Mouse (Mus musculus): ENCODE results near the gene Mctp1. TPM values are rescaled to one million over a fixed set of nuclear protein-coding genes. Genes with fewer than 3 reads are reported as not detected.

Mctp1 gene
- polyA plus RNA-seq, 1 experiment from 2014 or later = 1.3 TPM

DNA sequence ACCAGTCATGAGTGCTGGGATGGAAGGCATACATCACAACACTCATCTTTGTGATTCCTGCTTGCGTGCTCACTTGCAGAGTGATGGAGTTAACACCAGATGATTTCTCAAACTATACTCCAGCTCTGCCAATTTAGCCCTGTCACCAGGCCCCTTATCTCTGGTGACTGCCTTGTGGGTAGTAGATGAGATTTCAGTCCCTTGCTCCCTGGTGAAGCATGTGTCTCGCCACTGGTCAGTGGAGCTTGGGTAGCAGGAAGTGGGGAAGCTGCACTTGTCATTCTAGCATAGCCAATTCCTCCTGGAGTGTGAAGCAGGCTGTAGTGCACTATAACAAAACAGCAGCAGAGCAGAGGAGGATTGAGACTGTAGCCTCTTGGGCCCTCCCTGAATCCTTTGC, 208.6 kb downstream of the Mctp1 start:
- Histone ChIP-seq H3K4me3 (ENCODE audit: low read depth, low read length) (no peak overlapping the region), H3K36me3 (ENCODE audit: control insufficient read depth, insufficient read depth, low read length) (no peaks in the 10 kb centered on the region), H3K9ac (ENCODE audit: low read depth, low read length) (no peak overlapping the region), H3K4me1 (ENCODE audit: control insufficient read depth, insufficient read depth, low read length) (no peaks in the 10 kb centered on the region), H3K27me3 (replicated peaks; ENCODE audit: control insufficient read depth, insufficient read depth, low read length) (no peaks in the 10 kb centered on the region), H3K4me2 (ENCODE audit: low read depth, low read length) (no peak overlapping the region), H3K9me3 (ENCODE audit: control insufficient read depth, low read length) (no peaks in the 10 kb centered on the region), H3K27ac (replicated peaks; ENCODE audit: low read depth, low read length) (no peak overlapping the region)
- 81% methylated on average over 2 of the region's 2 CpGs for WGBS
- ATAC-seq (ENCODE audit: low read depth) = no peak
- DNase-seq (ENCODE audit: low spot score) = no peak

- no peaks in the 10 kb centered on the region for H3K9me3 ChIP-seq (ENCODE audit: control insufficient read depth, low read length)
- H3K27me3 ChIP-seq (replicated peaks; ENCODE audit: control insufficient read depth, insufficient read depth, low read length) = no peaks in the 10 kb centered on the region
- no peak overlapping the region for H3K27ac ChIP-seq (replicated peaks; ENCODE audit: low read depth, low read length)
- no peaks in the 10 kb centered on the region for H3K36me3 ChIP-seq (ENCODE audit: control insufficient read depth, insufficient read depth, low read length)
- no peak overlapping the region for H3K4me2 ChIP-seq (ENCODE audit: low read depth, low read length)
- 78% methylated on average over 7 of the region's 7 CpGs for WGBS
- DNase-seq (ENCODE audit: low spot score) (no peak), ATAC-seq (ENCODE audit: low read depth) (no peak)
- no peak overlapping the region for H3K4me3 ChIP-seq (ENCODE audit: low read depth, low read length)
- no peak overlapping the region for H3K9ac ChIP-seq (ENCODE audit: low read depth, low read length)
- H3K4me1 ChIP-seq (ENCODE audit: control insufficient read depth, insufficient read depth, low read length) = no peaks in the 10 kb centered on the region
Measured at GRCm38 (mm10) chr13:76597005-76597404, 212.7 kb downstream of the Mctp1 start.

GRCm38 (mm10) chr13:76609425-76609824, 225.1 kb downstream of the Mctp1 start:
- H3K27me3 ChIP-seq (replicated peaks; ENCODE audit: control insufficient read depth, insufficient read depth, low read length) = no peaks in the 10 kb centered on the region

DNA sequence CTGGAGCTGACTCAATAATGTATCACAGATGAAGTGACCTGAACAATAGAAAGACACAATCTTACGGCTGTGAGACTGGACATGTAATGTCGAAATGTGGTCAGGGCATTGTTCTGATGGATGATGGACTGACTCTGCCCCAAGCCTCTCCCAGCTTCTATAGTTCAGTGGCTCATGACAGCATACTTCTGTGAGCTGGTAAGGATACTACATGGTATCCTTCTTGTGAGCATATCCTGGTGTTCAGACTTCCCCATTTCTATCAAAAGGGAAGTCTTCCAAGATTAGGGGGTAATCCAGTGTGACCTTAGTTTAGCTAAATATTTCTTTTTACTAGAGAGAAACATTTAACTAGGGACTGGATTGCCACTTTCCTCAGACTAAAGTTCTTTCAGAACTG, 227.2 kb downstream of the Mctp1 start:
- Histone ChIP-seq H3K4me3 (ENCODE audit: low read depth, low read length) (no peak overlapping the region), H3K4me2 (ENCODE audit: low read depth, low read length) (no peak overlapping the region), H3K27me3 (replicated peaks; ENCODE audit: control insufficient read depth, insufficient read depth, low read length) (no peaks in the 10 kb centered on the region), H3K4me1 (ENCODE audit: control insufficient read depth, insufficient read depth, low read length) (no peaks in the 10 kb centered on the region), H3K9me3 (ENCODE audit: control insufficient read depth, low read length) (no peaks in the 10 kb centered on the region), H3K9ac (ENCODE audit: low read depth, low read length) (no peak overlapping the region), H3K27ac (replicated peaks; ENCODE audit: low read depth, low read length) (no peak overlapping the region), H3K36me3 (ENCODE audit: control insufficient read depth, insufficient read depth, low read length) (no peaks in the 10 kb centered on the region)
- 78% methylated on average over 2 of the region's 2 CpGs for WGBS
- DNase-seq (ENCODE audit: low spot score) = no peak
- ATAC-seq (ENCODE audit: low read depth) = no peak

More at GRCm38 (mm10) chr13:76609425-76609824, 225.1 kb downstream of the Mctp1 start:
- Histone ChIP-seq H3K27ac (replicated peaks; ENCODE audit: low read depth, low read length) (no peak overlapping the region), H3K9me3 (ENCODE audit: control insufficient read depth, low read length) (no peaks in the 10 kb centered on the region), H3K4me2 (ENCODE audit: low read depth, low read length) (no peak overlapping the region), H3K4me3 (ENCODE audit: low read depth, low read length) (no peak overlapping the region), H3K36me3 (ENCODE audit: control insufficient read depth, insufficient read depth, low read length) (no peaks in the 10 kb centered on the region), H3K9ac (ENCODE audit: low read depth, low read length) (no peak overlapping the region), H3K4me1 (ENCODE audit: control insufficient read depth, insufficient read depth, low read length) (no peaks in the 10 kb centered on the region)
- DNase-seq (ENCODE audit: low spot score) (no peak), ATAC-seq (ENCODE audit: low read depth) (no peak)

- H3K27ac ChIP-seq (replicated peaks; ENCODE audit: low read depth, low read length) = no peak overlapping the region
- H3K4me2 ChIP-seq (ENCODE audit: low read depth, low read length) = no peak overlapping the region
- no peaks in the 10 kb centered on the region for H3K27me3 ChIP-seq (replicated peaks; ENCODE audit: control insufficient read depth, insufficient read depth, low read length)
- no peaks in the 10 kb centered on the region for H3K4me1 ChIP-seq (ENCODE audit: control insufficient read depth, insufficient read depth, low read length)
- DNase-seq (ENCODE audit: low spot score) = no peak
- no peak for ATAC-seq (ENCODE audit: low read depth)
- no peaks in the 10 kb centered on the region for H3K36me3 ChIP-seq (ENCODE audit: control insufficient read depth, insufficient read depth, low read length)
- no peaks in the 10 kb centered on the region for H3K9me3 ChIP-seq (ENCODE audit: control insufficient read depth, low read length)
- no peak overlapping the region for H3K9ac ChIP-seq (ENCODE audit: low read depth, low read length)
- H3K4me3 ChIP-seq (ENCODE audit: low read depth, low read length) = no peak overlapping the region
Measured at GRCm38 (mm10) chr13:76620111-76620510, 235.8 kb downstream of the Mctp1 start.

- Histone ChIP-seq H3K4me1 (ENCODE audit: control insufficient read depth, insufficient read depth, low read length) (no peaks in the 10 kb centered on the region), H3K36me3 (ENCODE audit: control insufficient read depth, insufficient read depth, low read length) (no peaks in the 10 kb centered on the region), H3K27me3 (replicated peaks; ENCODE audit: control insufficient read depth, insufficient read depth, low read length) (no peaks in the 10 kb centered on the region), H3K4me2 (ENCODE audit: low read depth, low read length) (no peak overlapping the region), H3K9me3 (ENCODE audit: control insufficient read depth, low read length) (no peaks in the 10 kb centered on the region), H3K9ac (ENCODE audit: low read depth, low read length) (no peak overlapping the region), H3K4me3 (ENCODE audit: low read depth, low read length) (no peak overlapping the region), H3K27ac (replicated peaks; ENCODE audit: low read depth, low read length) (no peak overlapping the region)
- ATAC-seq (ENCODE audit: low read depth) (no peak), DNase-seq (ENCODE audit: low spot score) (no peak)
- WGBS = 69% methylated on average over 1 of the region's 1 CpGs
Measured at GRCm38 (mm10) chr13:76620525-76620924, 236.2 kb downstream of the Mctp1 start.

DNA sequence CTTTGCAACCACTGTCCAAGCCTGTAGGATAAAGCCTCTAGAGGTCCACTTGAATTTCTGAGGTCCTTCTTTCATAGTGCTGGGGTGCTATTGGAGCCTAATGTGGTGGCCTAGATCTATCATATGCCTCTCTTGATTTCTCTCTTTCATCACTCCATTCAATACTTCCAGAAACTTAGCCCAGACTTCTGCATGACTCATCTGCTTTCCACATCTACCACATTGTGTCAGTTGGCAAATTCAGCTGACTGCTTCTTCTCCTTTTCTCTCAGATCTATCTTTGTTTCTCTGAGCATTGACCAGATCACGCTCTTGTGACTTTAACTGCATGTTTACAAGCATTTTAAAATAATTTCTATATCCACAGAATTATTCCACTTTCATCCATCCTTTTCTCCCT, 249.4 kb downstream of the Mctp1 start:
- H3K4me2 ChIP-seq (ENCODE audit: low read depth, low read length) = no peak overlapping the region
- DNase-seq (ENCODE audit: low spot score) = no peak
- no peak for ATAC-seq (ENCODE audit: low read depth)
- no peaks in the 10 kb centered on the region for H3K36me3 ChIP-seq (ENCODE audit: control insufficient read depth, insufficient read depth, low read length)
- no peak overlapping the region for H3K27ac ChIP-seq (replicated peaks; ENCODE audit: low read depth, low read length)
- H3K9ac ChIP-seq (ENCODE audit: low read depth, low read length) = no peak overlapping the region
- no peak overlapping the region for H3K4me3 ChIP-seq (ENCODE audit: low read depth, low read length)
- no peaks in the 10 kb centered on the region for H3K9me3 ChIP-seq (ENCODE audit: control insufficient read depth, low read length)
- H3K27me3 ChIP-seq (replicated peaks; ENCODE audit: control insufficient read depth, insufficient read depth, low read length) = no peaks in the 10 kb centered on the region
- WGBS = 92% methylated on average over 1 of the region's 1 CpGs
- H3K4me1 ChIP-seq (ENCODE audit: control insufficient read depth, insufficient read depth, low read length) = no peaks in the 10 kb centered on the region

DNA sequence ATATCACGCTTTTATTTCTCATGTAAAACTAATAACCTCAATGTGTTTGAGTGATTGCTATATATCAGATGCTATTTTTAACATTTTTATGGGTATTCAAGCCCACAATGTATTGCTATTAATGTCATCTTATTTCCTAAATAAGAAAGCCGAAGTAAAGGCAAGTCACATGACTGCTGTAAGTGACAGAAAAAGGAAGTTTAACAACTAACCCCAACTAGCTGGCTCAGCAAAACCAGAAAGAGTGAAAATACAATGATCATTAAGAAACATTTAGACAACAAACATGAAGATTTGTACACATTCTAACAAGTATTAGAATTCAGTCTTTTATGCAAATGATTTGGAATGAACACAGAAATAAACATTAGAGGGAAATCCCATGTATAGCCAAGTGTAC, 253.9 kb downstream of the Mctp1 start:
- H3K9me3 ChIP-seq (ENCODE audit: control insufficient read depth, low read length) = no peaks in the 10 kb centered on the region
- H3K27ac ChIP-seq (replicated peaks; ENCODE audit: low read depth, low read length) = no peak overlapping the region
- DNase-seq (ENCODE audit: low spot score) (no peak), ATAC-seq (ENCODE audit: low read depth) (no peak)
- no peak overlapping the region for H3K9ac ChIP-seq (ENCODE audit: low read depth, low read length)
- no peaks in the 10 kb centered on the region for H3K27me3 ChIP-seq (replicated peaks; ENCODE audit: control insufficient read depth, insufficient read depth, low read length)
- 77% methylated on average over 2 of the region's 2 CpGs for WGBS
- no peak overlapping the region for H3K4me3 ChIP-seq (ENCODE audit: low read depth, low read length)
- no peaks in the 10 kb centered on the region for H3K36me3 ChIP-seq (ENCODE audit: control insufficient read depth, insufficient read depth, low read length)
- no peak overlapping the region for H3K4me2 ChIP-seq (ENCODE audit: low read depth, low read length)
- no peaks in the 10 kb centered on the region for H3K4me1 ChIP-seq (ENCODE audit: control insufficient read depth, insufficient read depth, low read length)

DNA sequence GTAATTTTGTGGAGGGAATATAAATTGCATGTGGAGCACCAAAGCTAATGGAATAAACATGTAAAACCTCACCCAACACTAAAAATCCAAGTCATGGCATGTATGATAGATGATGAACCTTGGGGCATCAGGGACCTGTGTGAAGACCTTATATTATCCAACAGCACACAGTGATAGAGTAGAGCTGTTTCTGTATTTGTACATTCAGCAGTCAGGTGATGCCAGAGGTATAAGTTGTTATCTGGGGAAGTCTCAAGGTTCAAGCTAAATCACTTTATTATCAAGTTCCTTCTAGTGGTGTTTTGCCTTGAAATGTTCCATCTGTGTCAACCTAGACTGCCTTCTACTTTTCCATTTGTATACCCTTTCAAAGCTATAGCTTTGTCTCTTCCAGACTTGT, 275.2 kb downstream of the Mctp1 start:
- no peaks in the 10 kb centered on the region for H3K4me1 ChIP-seq (ENCODE audit: control insufficient read depth, insufficient read depth, low read length)
- no peak for DNase-seq (ENCODE audit: low spot score)
- no peak overlapping the region for H3K27ac ChIP-seq (replicated peaks; ENCODE audit: low read depth, low read length)
- no peak overlapping the region for H3K4me3 ChIP-seq (ENCODE audit: low read depth, low read length)
- H3K27me3 ChIP-seq (replicated peaks; ENCODE audit: control insufficient read depth, insufficient read depth, low read length) = no peaks in the 10 kb centered on the region
- no peaks in the 10 kb centered on the region for H3K36me3 ChIP-seq (ENCODE audit: control insufficient read depth, insufficient read depth, low read length)
- no peak overlapping the region for H3K4me2 ChIP-seq (ENCODE audit: low read depth, low read length)
- ATAC-seq (ENCODE audit: low read depth) = no peak
- H3K9me3 ChIP-seq (ENCODE audit: control insufficient read depth, low read length) = no peaks in the 10 kb centered on the region
- H3K9ac ChIP-seq (ENCODE audit: low read depth, low read length) = no peak overlapping the region
